14 mouse cellular contexts compared by ENCODE assay signal in the genomic region with DNA sequence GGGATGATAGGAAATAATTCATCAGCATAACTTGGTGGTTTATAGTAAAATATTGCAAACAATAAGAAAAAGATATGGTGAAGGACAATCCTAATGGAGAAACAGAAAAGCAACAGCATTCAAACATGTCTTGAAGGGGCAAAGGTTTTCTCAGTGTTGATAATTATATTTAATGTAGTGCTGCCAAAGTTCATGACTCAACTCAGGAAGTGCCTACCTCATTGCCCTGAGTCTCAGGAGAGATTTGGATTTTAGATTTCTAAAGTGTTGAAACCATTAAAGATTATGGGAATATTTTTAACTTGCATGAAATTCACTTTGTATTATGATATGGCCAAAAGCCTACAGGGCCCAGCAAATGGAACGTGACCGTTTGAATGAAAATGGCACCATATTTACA.
"Had no signal": no experiment of that assay in that cellular context is flagged by ENCODE, and none has a peak within 500 bp of the region (broad histone marks: within the 10 kb centered on the region; RNA-seq: fewer than 3 reads in every experiment).

No protein-coding gene starts in this region.

- H3K36me3 ChIP-seq: midbrain, embryonic 12.5 days; midbrain, embryonic 15.5 days; neural tube, embryonic 12.5 days; stomach, embryonic 15.5 days had no signal

- H3K9ac ChIP-seq: lung, embryonic 14.5 days; midbrain, embryonic 12.5 days; midbrain, embryonic 15.5 days; neural tube, embryonic 12.5 days; stomach, embryonic 15.5 days had no signal

- H3K4me3 ChIP-seq: megakaryocyte, embryonic 14.5 days; midbrain, embryonic 12.5 days; midbrain, embryonic 15.5 days; neural tube, embryonic 12.5 days; stomach, embryonic 15.5 days had no signal

- H3K4me1 ChIP-seq: megakaryocyte, embryonic 14.5 days; midbrain, embryonic 12.5 days; midbrain, embryonic 15.5 days; neural tube, embryonic 12.5 days; stomach, embryonic 15.5 days had no signal

- H3K27ac ChIP-seq: macrophage; midbrain, embryonic 12.5 days; midbrain, embryonic 15.5 days; neural tube, embryonic 12.5 days; stomach, embryonic 15.5 days; stomach, postnatal 0 days had no signal

- H3K27me3 ChIP-seq: megakaryocyte, embryonic 14.5 days; midbrain, embryonic 12.5 days; midbrain, embryonic 15.5 days; neural tube, embryonic 12.5 days; stomach, embryonic 15.5 days had no signal

- DNase-seq: lung, adult 18-20 months; lung, embryonic 14.5 days; lung, postnatal 10 days; right cerebral cortex, postnatal 14 days; thymus, adult 2 months; thymus, postnatal 25 days; thymus, postnatal 4 days had no signal
